Mouse (Mus musculus) cerebellum, adult 2 months (tissue): ENCODE results near the gene Dnajb13.

ENCODE experiments used
- CTCF ChIP-seq: fragments of 200-500 bp; IDR thresholded peaks from 2 replicates; pipeline ENCODE4 v1.5.1; 2011; ENCODE audit warnings: low read depth, mild to moderate bottlenecking, control low read depth, low read length, moderate library complexity, borderline replicate concordance; ENCODE audit not compliant: insufficient read depth
- POLR2A ChIP-seq: fragments of 200-500 bp; IDR thresholded peaks from 2 replicates; pipeline ENCODE4 v1.6.1; 2011; ENCODE audit warnings: low read length, control low read depth, borderline replicate concordance; ENCODE audit not compliant: insufficient read depth

- TF ChIP-seq CTCF (peak; percentile 98), POLR2A (no peak)
Measured at GRCm38 (mm10) chr7:100520663-100521285, 6.0 kb upstream of the Dnajb13 start.
